Mouse (Mus musculus) olfactory bulb, adult 2 months (tissue): ENCODE measurements around the gene Nxt1. TPM values are rescaled to one million over a fixed set of nuclear protein-coding genes. Genes with fewer than 3 reads are reported as not detected.

Source experiments
- H3K27ac ChIP-seq: fragments of 200-500 bp; 2 replicates; pipeline ENCODE4 v1.5.1; 2012; ENCODE audit warnings: low read depth, low read length; ENCODE audit not compliant: insufficient read depth
- H3K4me1 ChIP-seq: fragments of 200-500 bp; 2 replicates; pipeline ENCODE4 v1.6.1; 2012; ENCODE audit warnings: low read length; ENCODE audit not compliant: control insufficient read depth, insufficient read depth
- H3K4me3 ChIP-seq: fragments of 200-500 bp; 2 replicates; pipeline ENCODE4 v1.5.1; 2012; ENCODE audit warnings: mild to moderate bottlenecking, low read depth, low read length, moderate library complexity; ENCODE audit not compliant: insufficient read depth
- CTCF ChIP-seq: fragments of 200-500 bp; IDR thresholded peaks from 2 replicates; pipeline ENCODE4 v1.5.1; 2012; ENCODE audit warnings: low read depth, mild to moderate bottlenecking, low read length, moderate library complexity; ENCODE audit not compliant: insufficient read depth
- POLR2A ChIP-seq: fragments of 200-500 bp; IDR thresholded peaks from 2 replicates; pipeline ENCODE4 v1.6.1; 2012; ENCODE audit warnings: mild to moderate bottlenecking, low read depth, low read length, moderate library complexity; ENCODE audit not compliant: insufficient read depth
- WGBS: fragments of 180-500 bp; shearing (Covaris S2); methylation state at CpG from one replicate; pipeline ENCODE4 v1.1.7; 2018; 5-methylcytosine and 5-hydroxymethylcytosine counted together
- polyA plus RNA-seq: library from polyadenylated mRNA; stranded (reverse); fragments of >200 nt; gene quantifications from 2 replicates; pipeline ENCODE4 v1.2.4, GENCODE M21; 2012; ENCODE audit warnings: low replicate concordance; ENCODE audit not compliant: missing spikeins, insufficient read depth, insufficient read length

Nxt1 gene
- polyA plus RNA-seq, result not detected in 2 replicates

- Histone ChIP-seq H3K4me1 (peaks cover 5% of the 10 kb centered on the region; the same call in 1 of the 2 replicates), H3K4me3 (peak within 1 kb of the TSS; percentile 74), H3K27ac (peak within 1 kb of the TSS; percentile 71)
- WGBS, result 1% methylated on average over 58 of the region's 58 CpGs
- TF ChIP-seq POLR2A (peak; percentile 75), CTCF (no peak)
Measured at GRCm38 (mm10) chr2:148672199-148673096, at the start of gene Nxt1. Gene Nxt1 (plus strand): TSS chr2:148672601.

DNA sequence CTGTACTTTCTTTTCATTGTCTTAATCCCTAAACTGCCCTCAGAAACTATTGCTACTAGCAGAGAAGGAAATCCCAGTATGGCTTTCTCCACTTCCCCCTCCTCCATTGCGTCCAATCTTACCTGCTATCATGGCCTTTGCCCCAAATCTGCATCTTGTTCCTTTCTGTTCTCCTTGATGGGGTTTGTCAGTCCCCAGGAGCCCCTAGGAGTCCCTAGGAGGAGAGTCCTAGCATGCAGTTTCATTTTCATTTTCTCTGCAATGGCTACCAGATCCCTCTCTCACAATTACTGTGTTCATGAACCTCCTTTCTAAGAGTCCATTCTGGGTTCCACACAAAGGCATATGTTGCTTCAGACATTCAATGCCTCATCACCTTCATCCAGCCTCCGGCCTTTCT is 49.3 kb upstream of the Nxt1 start:
- TF ChIP-seq CTCF, result no peak
- no peak for TF ChIP-seq POLR2A
- Histone ChIP-seq H3K4me3 (no peak overlapping the region), H3K4me1 (no peaks in the 10 kb centered on the region), H3K27ac (no peak overlapping the region)
- 91% methylated on average over 2 of the region's 2 CpGs for WGBS

DNA sequence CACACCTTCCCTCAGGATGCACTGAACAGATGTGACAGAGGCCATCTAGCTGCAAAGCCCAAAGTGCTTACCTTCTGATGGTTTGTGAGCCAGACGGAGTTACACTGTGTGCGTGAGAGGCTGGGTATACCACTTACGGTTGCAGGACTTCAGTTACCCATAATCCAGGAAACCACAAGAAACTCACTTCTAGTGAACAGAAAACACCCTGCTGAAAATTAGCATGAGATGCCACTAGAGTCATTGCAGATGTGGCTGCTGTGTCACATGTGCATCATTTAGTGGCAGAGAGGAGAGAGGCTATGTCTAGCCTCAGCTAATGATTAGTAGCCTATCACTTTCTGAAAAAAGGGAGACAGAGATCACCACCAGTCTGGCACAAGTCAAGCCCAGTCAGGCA is 47.9 kb upstream of the Nxt1 start:
- Histone ChIP-seq H3K27ac (no peak overlapping the region), H3K4me3 (no peak overlapping the region), H3K4me1 (no peaks in the 10 kb centered on the region)
- 95% methylated on average over 3 of the region's 3 CpGs for WGBS
- no peak for TF ChIP-seq POLR2A
- TF ChIP-seq CTCF, result no peak

DNA sequence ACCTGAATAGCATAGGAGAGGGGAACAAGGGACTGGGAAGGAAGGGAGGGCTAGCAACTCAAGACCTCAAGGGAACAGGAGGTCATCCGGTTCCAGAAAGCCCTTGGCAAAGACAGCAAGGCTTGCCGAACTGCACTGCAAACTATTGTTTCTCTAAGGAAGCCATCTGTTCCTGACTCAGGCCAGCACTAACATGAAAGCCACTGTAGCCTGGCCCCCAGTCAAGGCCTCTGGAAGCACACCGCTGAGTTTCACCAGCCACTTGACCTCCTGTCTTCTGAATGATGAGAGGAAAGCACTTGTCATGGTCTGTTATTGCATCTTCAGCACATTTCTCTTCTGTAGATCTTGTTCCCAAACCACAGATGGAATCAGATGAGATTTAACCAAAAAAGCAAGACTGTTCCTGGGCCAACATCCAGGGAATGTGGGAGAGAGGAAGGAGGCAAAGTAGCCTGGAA is 45.4 kb upstream of the Nxt1 start:
- 34% methylated on average over 3 of the region's 3 CpGs for WGBS
- H3K4me3 ChIP-seq, result no peak overlapping the region
- no peak overlapping the region for H3K27ac ChIP-seq
- H3K4me1 ChIP-seq, result no peaks in the 10 kb centered on the region
- TF ChIP-seq POLR2A (no peak), CTCF (no peak)

GRCm38 (mm10) chr2:148631011-148631410 is 41.4 kb upstream of the Nxt1 start:
- H3K27ac ChIP-seq, result no peak overlapping the region
- no peak overlapping the region for H3K4me3 ChIP-seq
- H3K4me1 ChIP-seq, result no peaks in the 10 kb centered on the region
- TF ChIP-seq CTCF (no peak), POLR2A (no peak)
- 95% methylated on average over 2 of the region's 2 CpGs for WGBS

GRCm38 (mm10) chr2:148631602-148632001 is 40.8 kb upstream of the Nxt1 start:
- no peak for TF ChIP-seq POLR2A
- TF ChIP-seq CTCF, result no peak
- Histone ChIP-seq H3K4me3 (no peak overlapping the region), H3K27ac (no peak overlapping the region), H3K4me1 (no peaks in the 10 kb centered on the region)
- 97% methylated on average over 3 of the region's 3 CpGs for WGBS

DNA sequence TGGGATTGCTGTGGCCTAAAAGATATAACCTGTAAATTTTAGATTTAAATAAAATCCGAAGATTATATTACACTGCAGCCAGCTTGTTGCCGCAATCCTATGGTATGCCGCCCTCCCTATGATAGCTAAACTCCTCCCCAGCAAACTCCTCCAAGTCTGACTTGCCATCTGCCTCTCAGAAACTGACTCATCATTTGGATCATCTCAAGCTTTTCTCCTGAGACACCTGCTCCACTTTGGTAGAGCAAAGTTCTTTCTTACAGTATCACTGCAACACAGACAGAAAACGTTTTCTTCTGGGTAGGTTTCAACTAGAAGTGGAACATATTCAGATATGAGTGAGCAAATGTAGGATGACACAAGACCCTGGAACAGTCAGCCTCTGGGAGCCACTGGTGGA is 37.9 kb upstream of the Nxt1 start:
- no peak for TF ChIP-seq CTCF
- no peak for TF ChIP-seq POLR2A
- 93% methylated on average over 4 of the region's 4 CpGs for WGBS
- Histone ChIP-seq H3K4me3 (no peak overlapping the region), H3K4me1 (no peaks in the 10 kb centered on the region), H3K27ac (no peak overlapping the region)

GRCm38 (mm10) chr2:148642610-148643370 is 29.6 kb upstream of the Nxt1 start:
- 21% methylated on average over 1 of the region's 1 CpGs for WGBS
- H3K4me1 ChIP-seq, result no peaks in the 10 kb centered on the region
- no peak overlapping the region for H3K27ac ChIP-seq
- TF ChIP-seq POLR2A (no peak), CTCF (no peak)
- H3K4me3 ChIP-seq, result no peak overlapping the region
